Mouse (Mus musculus): ENCODE results near the gene Mas1. TPM values are rescaled to one million over a fixed set of nuclear protein-coding genes. Genes with fewer than 3 reads are reported as not detected.

Gene Mas1
- polyA plus RNA-seq (2014; fragmentation: Nextera tagmentation; extraction: Ambion mirVana) = 0.18 and 0.42 TPM in 2 replicates

DNA sequence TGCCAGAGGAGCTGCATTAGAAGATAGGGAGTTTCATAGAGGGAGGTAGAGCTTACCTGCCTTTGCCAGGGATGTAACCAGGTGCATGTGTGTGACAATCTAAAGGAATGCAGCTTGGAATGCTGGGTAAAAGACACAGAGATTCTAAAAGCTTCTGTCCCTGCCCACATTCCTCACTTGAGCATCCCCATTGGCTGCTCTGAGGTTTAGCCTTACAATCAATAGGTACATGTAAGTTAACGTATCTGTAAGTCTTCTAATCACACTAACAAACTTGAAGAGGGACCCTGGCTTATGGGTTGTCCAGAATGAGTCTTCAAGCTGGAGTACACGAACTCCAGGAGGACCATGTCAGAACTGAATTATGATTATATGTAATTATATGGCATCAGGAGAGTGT lies at the start of gene Mas1:
TSS of gene Mas1 (minus strand) at position 101 of the 400 bp plus-strand sequence.
- H3K36me3 ChIP-seq (replicated peaks; ENCODE audit: control insufficient read depth, insufficient read depth, low read depth, low read length) = no peaks in the 10 kb centered on the region
- no peak within 1 kb of the TSS for H3K4me3 ChIP-seq (ENCODE audit: low read depth, low read length)
- no peaks in the 10 kb centered on the region for H3K9me3 ChIP-seq (replicated peaks; ENCODE audit: control insufficient read depth, low read length)
- WGBS = 36% methylated on average over 2 of the region's 2 CpGs
- no peaks in the 10 kb centered on the region for H3K27me3 ChIP-seq (ENCODE audit: control insufficient read depth, insufficient read depth, low read length)
- no peak for DNase-seq (ENCODE audit: low spot score)
- no peaks in the 10 kb centered on the region for H3K4me1 ChIP-seq (ENCODE audit: control insufficient read depth, insufficient read depth, low read length)
- ATAC-seq (replicated peaks; ENCODE audit: insufficient number of reproducible peaks, low FRiP score, low TSS enrichment, low read depth) = no peak
- H3K9ac ChIP-seq (replicated peaks; ENCODE audit: low read length) = no peak within 1 kb of the TSS; the same call in 1 of the 2 replicates
- no peak within 1 kb of the TSS for H3K27ac ChIP-seq (replicated peaks; ENCODE audit: low read depth, low read length)
- no peak within 1 kb of the TSS for H3K4me2 ChIP-seq (ENCODE audit: low read depth, low read length)

DNA sequence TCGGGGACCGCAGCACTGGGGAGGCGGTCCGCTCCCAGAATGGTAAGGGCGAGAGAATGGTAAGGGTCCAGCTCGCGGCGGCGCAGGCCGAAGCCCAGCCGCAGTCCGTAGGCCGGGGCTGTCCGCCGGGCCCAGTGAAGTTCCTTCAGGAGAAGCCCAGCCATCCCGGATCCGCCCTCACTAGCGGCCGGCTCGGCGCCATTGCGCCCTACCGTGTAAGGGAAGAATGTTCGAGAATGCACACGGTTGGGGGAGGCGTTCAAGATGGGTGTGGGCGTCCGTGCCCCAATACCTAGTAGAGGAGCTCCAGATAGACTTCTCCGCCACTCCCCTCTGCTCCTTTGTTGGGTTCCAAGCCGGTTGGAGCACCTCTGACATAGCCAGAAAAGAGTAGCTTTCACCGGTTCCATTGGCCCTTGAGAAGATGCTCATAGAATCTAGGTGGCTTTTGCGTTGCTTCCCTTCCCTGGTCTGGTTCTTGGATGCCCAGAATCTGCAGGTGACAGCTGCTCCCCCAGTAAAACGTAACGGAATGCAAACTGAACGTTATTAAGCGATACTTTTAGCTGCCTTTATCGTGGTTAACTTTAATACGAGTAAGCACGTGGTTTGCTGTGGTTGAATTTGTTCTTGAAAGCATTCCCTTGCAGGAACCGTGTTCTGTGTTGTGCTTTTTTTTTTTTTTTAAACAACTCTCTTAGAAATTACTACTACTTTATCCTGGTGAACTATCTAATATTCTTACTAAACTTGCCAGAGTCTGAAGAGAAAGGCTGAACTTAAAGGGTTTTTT lies 48.8 kb upstream of the Mas1 start:
- Histone ChIP-seq H3K4me1 (ENCODE audit: control insufficient read depth, insufficient read depth, low read length) (no peaks in the 10 kb centered on the region), H3K36me3 (replicated peaks; ENCODE audit: control insufficient read depth, insufficient read depth, low read depth, low read length) (peaks cover 10% of the 10 kb centered on the region), H3K4me3 (ENCODE audit: low read depth, low read length) (peak overlapping the region; percentile 89), H3K27ac (replicated peaks; ENCODE audit: low read depth, low read length) (peak overlapping the region; percentile 79), H3K27me3 (ENCODE audit: control insufficient read depth, insufficient read depth, low read length) (no peaks in the 10 kb centered on the region), H3K9ac (replicated peaks; ENCODE audit: low read length) (peak overlapping the region; percentile 95), H3K4me2 (ENCODE audit: low read depth, low read length) (peak overlapping the region; percentile 47), H3K9me3 (replicated peaks; ENCODE audit: control insufficient read depth, low read length) (no peaks in the 10 kb centered on the region)
- WGBS = under 1% methylated on average over 40 of the region's 40 CpGs
- ATAC-seq (replicated peaks; ENCODE audit: insufficient number of reproducible peaks, low FRiP score, low TSS enrichment, low read depth) = peak; percentile 57
- DNase-seq (ENCODE audit: low spot score) = peak; percentile 40

- no peaks in the 10 kb centered on the region for H3K4me1 ChIP-seq (ENCODE audit: control insufficient read depth, insufficient read depth, low read length)
- DNase-seq (ENCODE audit: low spot score) (peak; percentile 100), ATAC-seq (replicated peaks; ENCODE audit: insufficient number of reproducible peaks, low FRiP score, low TSS enrichment, low read depth) (peak; percentile 99)
- WGBS = 0% methylated on average over 56 of the region's 56 CpGs
- peaks cover 8% of the 10 kb centered on the region for H3K36me3 ChIP-seq (replicated peaks; ENCODE audit: control insufficient read depth, insufficient read depth, low read depth, low read length)
- H3K27me3 ChIP-seq (ENCODE audit: control insufficient read depth, insufficient read depth, low read length) = no peaks in the 10 kb centered on the region
- H3K9me3 ChIP-seq (replicated peaks; ENCODE audit: control insufficient read depth, low read length) = no peaks in the 10 kb centered on the region
- H3K27ac ChIP-seq (replicated peaks; ENCODE audit: low read depth, low read length) = peak within 1 kb of the TSS; percentile 79
- H3K4me2 ChIP-seq (ENCODE audit: low read depth, low read length) = peak within 1 kb of the TSS; percentile 56
- H3K9ac ChIP-seq (replicated peaks; ENCODE audit: low read length) = peak within 1 kb of the TSS; percentile 95
- H3K4me3 ChIP-seq (ENCODE audit: low read depth, low read length) = peak within 1 kb of the TSS; percentile 89
Measured at GRCm38 (mm10) chr17:12915881-12916583, 48.1 kb upstream of the Mas1 start, which contains the start of gene Mrpl18. Mrpl18 (minus strand) TSS chr17:12916345.

DNA sequence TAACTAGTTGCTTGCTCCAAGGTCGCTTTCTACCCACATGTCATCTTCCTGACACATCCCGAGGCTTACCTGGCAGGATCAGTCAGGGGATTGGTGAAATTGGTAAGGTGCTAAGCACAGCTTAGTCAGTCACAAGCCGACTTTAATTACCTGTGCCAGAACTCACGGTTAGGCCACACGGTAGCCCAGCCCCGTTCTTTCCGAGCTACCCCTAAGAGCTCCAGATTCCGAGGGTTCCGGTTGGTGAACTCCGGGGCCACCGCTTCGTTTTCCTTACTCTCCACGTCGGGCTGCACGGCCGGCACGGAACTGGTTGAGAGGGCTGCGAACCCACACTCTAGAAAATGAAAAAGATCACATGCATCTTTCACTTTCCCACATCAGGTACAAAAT lies 47.5 kb upstream of the Mas1 start, which contains the start of gene Tcp1:
TSS of gene Tcp1 (plus strand) at position 214 of the 393 bp plus-strand sequence.
- H3K4me3 ChIP-seq (ENCODE audit: low read depth, low read length) = peak within 1 kb of the TSS; percentile 89
- no peaks in the 10 kb centered on the region for H3K9me3 ChIP-seq (replicated peaks; ENCODE audit: control insufficient read depth, low read length)
- H3K9ac ChIP-seq (replicated peaks; ENCODE audit: low read length) = peak within 1 kb of the TSS; percentile 95
- H3K27me3 ChIP-seq (ENCODE audit: control insufficient read depth, insufficient read depth, low read length) = no peaks in the 10 kb centered on the region
- DNase-seq (ENCODE audit: low spot score) = no peak
- H3K4me2 ChIP-seq (ENCODE audit: low read depth, low read length) = peak within 1 kb of the TSS; percentile 56
- WGBS = under 1% methylated on average over 18 of the region's 18 CpGs
- H3K27ac ChIP-seq (replicated peaks; ENCODE audit: low read depth, low read length) = peak within 1 kb of the TSS; percentile 79
- no peaks in the 10 kb centered on the region for H3K4me1 ChIP-seq (ENCODE audit: control insufficient read depth, insufficient read depth, low read length)
- ATAC-seq (replicated peaks; ENCODE audit: insufficient number of reproducible peaks, low FRiP score, low TSS enrichment, low read depth) = no peak
- H3K36me3 ChIP-seq (replicated peaks; ENCODE audit: control insufficient read depth, insufficient read depth, low read depth, low read length) = peaks cover 11% of the 10 kb centered on the region

DNA sequence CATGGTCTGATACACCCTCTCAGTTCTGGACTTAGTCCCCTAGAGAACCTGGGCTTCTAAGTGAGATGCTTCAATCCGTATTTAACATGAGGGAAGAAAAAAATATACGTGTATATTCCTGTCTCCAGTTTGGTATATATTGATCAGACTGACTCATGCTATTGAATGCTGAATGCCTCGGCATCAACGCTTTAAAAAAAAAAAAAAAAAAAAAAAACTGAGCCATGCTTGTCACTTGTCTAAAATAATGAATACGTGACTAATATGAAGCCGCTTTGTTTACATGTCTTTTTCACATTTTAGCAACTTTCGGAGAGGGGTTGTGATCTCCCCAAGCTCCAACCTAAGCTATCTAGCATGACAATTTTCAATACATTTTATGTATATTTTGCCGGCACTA lies 42.4 kb upstream of the Mas1 start:
- DNase-seq (ENCODE audit: low spot score) = no peak
- peaks cover 11% of the 10 kb centered on the region for H3K36me3 ChIP-seq (replicated peaks; ENCODE audit: control insufficient read depth, insufficient read depth, low read depth, low read length)
- WGBS = 90% methylated on average over 8 of the region's 8 CpGs

DNA sequence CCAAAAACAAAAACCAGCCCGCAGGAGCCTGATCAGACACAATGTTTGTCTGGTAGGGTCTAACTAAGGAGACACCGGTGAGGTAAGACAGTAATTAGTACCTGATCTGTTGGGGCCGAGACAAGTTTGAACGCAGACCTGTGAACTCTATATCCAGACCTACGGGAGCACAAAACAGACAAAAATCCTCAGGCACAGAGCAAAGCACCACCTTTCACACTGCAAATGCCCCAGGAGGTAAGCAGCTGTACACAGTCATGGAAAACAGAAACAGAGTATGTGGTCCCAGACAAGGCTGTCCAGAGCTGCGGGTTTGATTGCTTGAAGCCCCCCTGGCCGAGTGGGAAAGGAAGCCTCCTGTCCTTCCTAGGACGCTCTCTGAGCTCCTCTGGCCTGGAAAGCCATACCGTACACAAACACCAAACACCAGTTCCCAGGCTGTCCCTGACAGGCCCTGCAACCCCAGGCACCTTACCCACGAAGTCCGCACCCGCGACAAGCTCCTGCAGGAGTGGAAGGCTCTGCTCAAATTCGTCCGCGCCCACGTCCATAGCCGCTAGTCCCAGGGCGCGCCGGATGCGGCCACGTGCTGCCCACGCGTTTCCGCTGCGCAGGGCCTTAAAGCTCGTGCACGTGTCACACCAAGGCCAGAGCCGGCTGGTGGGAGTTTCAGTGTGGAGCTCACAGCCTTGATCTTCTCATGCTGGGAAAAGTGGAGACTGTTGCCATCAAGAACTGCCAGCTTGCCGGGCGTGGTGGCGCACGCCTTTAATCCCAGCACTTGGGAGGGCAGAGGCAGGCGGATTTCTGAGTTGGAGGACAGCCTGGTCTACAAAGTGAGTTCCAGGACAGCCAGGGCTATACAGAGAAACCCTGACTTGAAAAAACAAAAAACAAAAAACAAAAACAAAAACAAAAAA lies 41.7 kb upstream of the Mas1 start, which contains the start of gene Pnldc1:
TSS of gene Pnldc1 (minus strand) at position 870 of the 920 bp plus-strand sequence.
- Histone ChIP-seq H3K36me3 (replicated peaks; ENCODE audit: control insufficient read depth, insufficient read depth, low read depth, low read length) (peaks cover 11% of the 10 kb centered on the region), H3K9ac (replicated peaks; ENCODE audit: low read length) (no peak within 1 kb of the TSS)
- WGBS = 74% methylated on average over 35 of the region's 35 CpGs

More for the DNA sequence above, 42.4 kb upstream of the Mas1 start:
- H3K27me3 ChIP-seq (ENCODE audit: control insufficient read depth, insufficient read depth, low read length) = no peaks in the 10 kb centered on the region
- ATAC-seq (replicated peaks; ENCODE audit: insufficient number of reproducible peaks, low FRiP score, low TSS enrichment, low read depth) = no peak
- no peaks in the 10 kb centered on the region for H3K4me1 ChIP-seq (ENCODE audit: control insufficient read depth, insufficient read depth, low read length)
- no peak overlapping the region for H3K4me2 ChIP-seq (ENCODE audit: low read depth, low read length)
- H3K4me3 ChIP-seq (ENCODE audit: low read depth, low read length) = no peak overlapping the region
- H3K9ac ChIP-seq (replicated peaks; ENCODE audit: low read length) = no peak overlapping the region
- H3K9me3 ChIP-seq (replicated peaks; ENCODE audit: control insufficient read depth, low read length) = no peaks in the 10 kb centered on the region
- H3K27ac ChIP-seq (replicated peaks; ENCODE audit: low read depth, low read length) = no peak overlapping the region

GRCm38 (mm10) chr17:12906436-12906835 lies 38.5 kb upstream of the Mas1 start:
- Histone ChIP-seq H3K4me1 (ENCODE audit: control insufficient read depth, insufficient read depth, low read length) (no peaks in the 10 kb centered on the region), H3K9me3 (replicated peaks; ENCODE audit: control insufficient read depth, low read length) (no peaks in the 10 kb centered on the region), H3K36me3 (replicated peaks; ENCODE audit: control insufficient read depth, insufficient read depth, low read depth, low read length) (peaks cover 4% of the 10 kb centered on the region), H3K27me3 (ENCODE audit: control insufficient read depth, insufficient read depth, low read length) (no peaks in the 10 kb centered on the region), H3K4me3 (ENCODE audit: low read depth, low read length) (no peak overlapping the region), H3K27ac (replicated peaks; ENCODE audit: low read depth, low read length) (no peak overlapping the region), H3K4me2 (ENCODE audit: low read depth, low read length) (no peak overlapping the region), H3K9ac (replicated peaks; ENCODE audit: low read length) (no peak overlapping the region)
- DNase-seq (ENCODE audit: low spot score) (no peak), ATAC-seq (replicated peaks; ENCODE audit: insufficient number of reproducible peaks, low FRiP score, low TSS enrichment, low read depth) (no peak)
- 93% methylated on average over 9 of the region's 9 CpGs for WGBS

More for the DNA sequence above, 41.7 kb upstream of the Mas1 start, which contains the start of gene Pnldc1:
- H3K27ac ChIP-seq (replicated peaks; ENCODE audit: low read depth, low read length) = no peak within 1 kb of the TSS
- H3K4me3 ChIP-seq (ENCODE audit: low read depth, low read length) = no peak within 1 kb of the TSS
- no peak for DNase-seq (ENCODE audit: low spot score)
- no peak for ATAC-seq (replicated peaks; ENCODE audit: insufficient number of reproducible peaks, low FRiP score, low TSS enrichment, low read depth)
- H3K9me3 ChIP-seq (replicated peaks; ENCODE audit: control insufficient read depth, low read length) = no peaks in the 10 kb centered on the region
- no peaks in the 10 kb centered on the region for H3K4me1 ChIP-seq (ENCODE audit: control insufficient read depth, insufficient read depth, low read length)
- no peak within 1 kb of the TSS for H3K4me2 ChIP-seq (ENCODE audit: low read depth, low read length)
- no peaks in the 10 kb centered on the region for H3K27me3 ChIP-seq (ENCODE audit: control insufficient read depth, insufficient read depth, low read length)
